Mouse (Mus musculus) embryonic facial prominence, embryonic 13.5 days (tissue): ENCODE data around the gene Pigk. TPM values are rescaled to one million over a fixed set of nuclear protein-coding genes. Genes with fewer than 3 reads are reported as not detected.

Source experiments
- ATAC-seq: fragments of 200-750 bp; cut with Nextera tagmentation; 2 replicates; pipeline ENCODE4 v1.8.0; 2017; ENCODE audit warnings: low read depth; ENCODE audit not compliant: insufficient number of reproducible peaks, insufficient read depth, low FRiP score, low TSS enrichment
- H3K27ac ChIP-seq: fragments of 300-500 bp; sonication (generic); 2 replicates; pipeline ENCODE4 v1.5.1; 2015; ENCODE audit warnings: moderate library complexity, mild to moderate bottlenecking, inconsistent platforms
- H3K27me3 ChIP-seq: fragments of 300-500 bp; sonication (generic); 2 replicates; pipeline ENCODE4 v1.6.1; 2015; ENCODE audit warnings: mild to moderate bottlenecking, inconsistent platforms
- H3K36me3 ChIP-seq: fragments of 300-500 bp; sonication (generic); 2 replicates; pipeline ENCODE4 v1.6.1; 2015; ENCODE audit warnings: mild to moderate bottlenecking, inconsistent platforms
- H3K4me1 ChIP-seq: fragments of 300-500 bp; sonication (generic); 2 replicates; pipeline ENCODE4 v1.6.1; 2015; ENCODE audit warnings: inconsistent platforms
- H3K4me2 ChIP-seq: fragments of 300-500 bp; sonication (generic); 2 replicates; pipeline ENCODE4 v1.6.1; 2015; ENCODE audit warnings: moderate library complexity, mild to moderate bottlenecking, inconsistent platforms
- H3K4me3 ChIP-seq: fragments of 300-500 bp; sonication (generic); 2 replicates; pipeline ENCODE4 v1.5.1; 2015; ENCODE audit warnings: mild to moderate bottlenecking, inconsistent platforms
- H3K9ac ChIP-seq: fragments of 300-500 bp; sonication (generic); 2 replicates; pipeline ENCODE4 v1.6.1; 2015; ENCODE audit warnings: mild to moderate bottlenecking, inconsistent platforms
- H3K9me3 ChIP-seq: fragments of 300-500 bp; sonication (generic); 2 replicates; pipeline ENCODE4 v1.6.1; 2016; ENCODE audit warnings: inconsistent platforms
- WGBS: fragments of 180-500 bp; shearing (Covaris S2); methylation state at CpG from one replicate; pipeline ENCODE4 v1.1.7; 2015; ENCODE audit warnings: mixed read lengths; 5-methylcytosine and 5-hydroxymethylcytosine counted together
- polyA plus RNA-seq: library from polyadenylated mRNA; unstranded; fragments of >200 nt; fragmentation: Nextera tagmentation; extraction: Ambion mirVana; gene quantifications from 2 replicates; pipeline ENCODE4 v1.2.1, GENCODE M21; 2015

The Pigk gene
- polyA plus RNA-seq, result 52.4 and 58.3 TPM in 2 replicates

DNA sequence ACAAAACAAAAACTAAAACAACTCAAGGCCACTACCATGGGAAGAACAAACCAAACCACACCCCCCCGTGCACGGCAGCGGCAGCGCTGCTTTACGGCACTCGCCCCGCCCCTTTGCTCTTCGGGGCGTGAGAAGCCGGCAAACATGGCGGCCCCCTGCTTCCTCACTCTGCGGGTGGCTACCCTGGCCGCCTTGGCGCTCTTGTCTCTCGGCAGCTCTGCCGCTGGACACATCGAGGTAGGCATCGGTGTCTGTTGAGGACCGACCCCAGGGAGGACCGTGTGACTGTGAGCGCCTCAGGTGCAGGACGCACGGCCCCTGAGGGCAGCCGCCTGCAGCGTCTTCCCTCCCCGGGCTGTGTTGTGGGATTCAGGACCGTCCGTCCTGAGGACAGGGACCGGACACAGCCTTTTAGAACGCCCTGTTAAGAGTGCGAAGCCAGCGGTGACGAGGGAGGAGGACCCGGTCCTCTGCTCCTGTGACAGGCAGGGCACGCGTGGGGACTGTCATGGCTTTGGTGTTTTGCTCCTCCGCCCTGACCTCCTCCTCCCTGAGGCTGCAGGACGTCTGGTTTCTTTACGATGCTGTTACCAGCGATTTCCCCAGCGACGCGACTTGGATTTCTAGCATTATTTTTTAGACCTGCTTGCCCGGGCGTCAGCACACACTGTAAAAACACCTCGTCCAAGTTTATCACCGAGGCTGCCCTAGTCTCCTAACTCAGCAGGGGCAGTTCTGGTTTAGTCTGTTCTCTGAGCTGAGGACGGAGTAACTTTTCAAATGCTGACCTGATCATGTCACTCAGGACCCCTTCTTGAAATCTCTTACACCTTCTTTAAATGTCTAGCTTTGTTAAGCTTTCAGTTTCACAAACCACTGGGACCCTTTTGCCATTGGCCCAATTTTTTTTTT lies at the start of gene Pigk:
Pigk (plus strand) TSS at position 110 of the 912 bp plus-strand sequence.
- Histone ChIP-seq H3K4me3 (peak within 1 kb of the TSS; percentile 94), H3K27me3 (no peaks in the 10 kb centered on the region), H3K9ac (peak within 1 kb of the TSS; percentile 89), H3K4me1 (peaks cover 9% of the 10 kb centered on the region), H3K36me3 (peaks cover 8% of the 10 kb centered on the region; the same call in 1 of the 2 replicates), H3K9me3 (no peaks in the 10 kb centered on the region), H3K4me2 (peak within 1 kb of the TSS; percentile 83), H3K27ac (no peak within 1 kb of the TSS)
- peak; percentile 62; the same call in 1 of the 2 replicates for ATAC-seq
- WGBS, result under 1% methylated on average over 48 of the region's 48 CpGs

DNA sequence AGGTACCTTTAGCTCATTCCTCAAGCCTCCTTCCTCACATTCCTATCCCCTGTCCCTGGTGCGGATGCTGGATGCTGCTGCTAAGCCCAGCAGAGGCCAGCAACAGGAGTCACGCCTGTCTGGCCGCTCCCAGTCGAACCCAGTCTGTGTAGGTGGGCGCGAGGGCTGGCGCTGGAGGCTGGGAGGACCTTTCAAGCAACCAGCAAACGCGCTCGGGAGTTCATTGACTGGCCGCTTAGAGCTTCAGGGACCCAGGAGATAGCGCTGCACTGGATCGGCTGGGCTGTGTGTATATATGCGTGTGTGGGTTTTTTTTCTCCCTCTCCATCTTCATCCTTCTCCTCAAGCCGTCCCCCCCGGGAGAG lies 46.9 kb upstream of the Pigk start:
- no peak for ATAC-seq
- Histone ChIP-seq H3K4me2 (peak overlapping the region; percentile 91), H3K4me3 (peak overlapping the region; percentile 56), H3K9me3 (no peaks in the 10 kb centered on the region), H3K27me3 (peaks cover 44% of the 10 kb centered on the region), H3K4me1 (peaks cover 12% of the 10 kb centered on the region), H3K9ac (peak overlapping the region; percentile 73), H3K27ac (no peak overlapping the region), H3K36me3 (no peaks in the 10 kb centered on the region)
- under 1% methylated on average over 16 of the region's 16 CpGs for WGBS

DNA sequence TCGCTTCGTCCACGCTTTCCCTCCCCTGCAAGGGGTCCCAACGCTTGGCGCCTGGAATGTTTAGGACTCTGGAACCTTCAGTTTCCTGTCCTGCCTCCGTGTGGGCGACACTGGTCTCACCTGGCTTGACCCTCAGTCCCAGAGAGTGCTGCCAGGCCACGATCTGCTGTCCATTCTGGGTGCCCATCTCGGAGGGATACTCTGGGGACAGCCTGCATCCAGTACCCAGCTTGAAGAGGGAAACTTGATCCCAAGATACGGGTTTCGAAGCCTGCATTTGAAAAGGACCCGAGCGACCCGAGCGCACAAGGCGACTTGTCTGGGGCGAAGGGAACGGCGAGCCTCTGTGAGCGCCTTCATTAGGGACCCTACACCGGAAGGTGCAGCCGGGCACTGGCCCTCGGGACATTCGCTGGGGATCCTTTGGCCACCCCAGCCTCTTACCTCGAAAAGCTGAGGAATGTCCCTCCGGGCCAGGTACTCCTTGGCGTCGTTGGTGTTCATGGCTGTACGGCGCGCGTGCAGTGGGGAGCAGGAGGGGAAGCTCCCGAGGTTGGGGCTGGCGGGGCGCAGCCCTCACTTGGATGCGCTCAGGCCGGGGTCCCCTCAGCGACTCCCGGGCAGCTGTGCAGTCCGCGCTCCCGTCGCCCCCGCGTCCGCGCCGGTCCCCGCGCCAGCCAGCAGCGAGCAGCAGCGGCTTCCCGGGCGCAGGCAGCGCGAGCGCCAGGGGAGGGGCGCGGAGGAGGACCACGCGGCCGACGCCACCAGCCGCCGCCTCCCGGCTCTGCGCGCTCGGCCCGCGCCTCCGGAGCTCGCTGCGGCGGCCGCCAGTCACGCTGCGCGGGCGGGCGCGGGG lies 46.3 kb upstream of the Pigk start:
- Histone ChIP-seq H3K4me3 (peak overlapping the region; percentile 56), H3K4me2 (peak overlapping the region; percentile 91), H3K36me3 (no peaks in the 10 kb centered on the region), H3K27ac (no peak overlapping the region), H3K9ac (peak overlapping the region; percentile 73), H3K4me1 (peaks cover 12% of the 10 kb centered on the region), H3K9me3 (no peaks in the 10 kb centered on the region), H3K27me3 (peaks cover 47% of the 10 kb centered on the region)
- ATAC-seq, result peak; percentile 71
- WGBS, result 0% methylated on average over 81 of the region's 82 CpGs

DNA sequence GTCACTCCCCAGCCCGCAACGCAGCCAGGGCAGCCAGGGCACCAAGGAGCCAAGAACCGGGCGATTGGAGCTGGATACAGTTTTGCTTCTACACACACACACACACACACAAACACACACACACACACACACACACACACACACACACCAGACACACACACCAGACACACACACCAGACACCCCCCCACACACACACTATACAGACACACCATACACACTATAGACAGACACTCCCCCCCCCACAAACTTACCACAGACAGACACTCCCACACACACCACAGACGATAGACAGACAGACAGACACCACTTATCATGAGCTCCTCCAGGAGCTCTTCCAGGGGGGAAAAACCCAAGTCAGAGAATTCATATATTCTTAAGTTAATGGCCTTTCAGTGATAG lies 45.7 kb upstream of the Pigk start, which contains the start of gene Ak5:
Ak5 (minus strand) TSS at position 122 of the 400 bp plus-strand sequence.
- no peaks in the 10 kb centered on the region for H3K36me3 ChIP-seq
- no peaks in the 10 kb centered on the region for H3K9me3 ChIP-seq
- 8% methylated on average over 3 of the region's 5 CpGs for WGBS
- H3K27me3 ChIP-seq, result peaks cover 47% of the 10 kb centered on the region
- H3K27ac ChIP-seq, result no peak within 1 kb of the TSS
- H3K4me1 ChIP-seq, result peaks cover 12% of the 10 kb centered on the region
- peak within 1 kb of the TSS; percentile 73 for H3K9ac ChIP-seq
- H3K4me2 ChIP-seq, result peak within 1 kb of the TSS; percentile 91
- peak within 1 kb of the TSS; percentile 56 for H3K4me3 ChIP-seq
- 0 out of 2 replicates have a peak, but pooled peaks have one; percentile 37 for ATAC-seq

DNA sequence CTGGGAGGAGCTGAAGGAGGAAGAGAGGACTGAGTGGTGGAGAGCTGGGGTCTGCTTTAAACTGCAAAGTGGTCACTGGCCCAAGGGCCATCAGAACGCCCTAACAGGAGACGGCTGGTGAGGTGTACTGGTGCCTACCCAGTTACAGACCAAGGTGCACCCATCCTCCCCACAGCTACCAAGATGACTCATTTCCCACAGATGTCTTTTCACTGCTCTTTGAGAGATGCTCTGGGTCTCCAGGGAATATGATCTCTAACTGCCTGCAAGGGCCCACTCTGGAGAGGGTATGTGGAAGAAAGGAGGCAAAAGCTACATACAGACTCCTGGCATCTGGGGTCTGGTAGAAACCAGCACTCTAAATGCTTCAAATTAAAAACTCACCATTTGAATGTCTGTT lies 45.1 kb upstream of the Pigk start:
- no peak overlapping the region for H3K4me2 ChIP-seq
- no peak for ATAC-seq
- H3K4me3 ChIP-seq, result no peak overlapping the region
- H3K4me1 ChIP-seq, result peaks cover 12% of the 10 kb centered on the region
- 71% methylated on average over 2 of the region's 2 CpGs for WGBS
- no peak overlapping the region for H3K27ac ChIP-seq
- peaks cover 47% of the 10 kb centered on the region for H3K27me3 ChIP-seq
- no peaks in the 10 kb centered on the region for H3K9me3 ChIP-seq
- H3K36me3 ChIP-seq, result no peaks in the 10 kb centered on the region
- no peak overlapping the region for H3K9ac ChIP-seq

DNA sequence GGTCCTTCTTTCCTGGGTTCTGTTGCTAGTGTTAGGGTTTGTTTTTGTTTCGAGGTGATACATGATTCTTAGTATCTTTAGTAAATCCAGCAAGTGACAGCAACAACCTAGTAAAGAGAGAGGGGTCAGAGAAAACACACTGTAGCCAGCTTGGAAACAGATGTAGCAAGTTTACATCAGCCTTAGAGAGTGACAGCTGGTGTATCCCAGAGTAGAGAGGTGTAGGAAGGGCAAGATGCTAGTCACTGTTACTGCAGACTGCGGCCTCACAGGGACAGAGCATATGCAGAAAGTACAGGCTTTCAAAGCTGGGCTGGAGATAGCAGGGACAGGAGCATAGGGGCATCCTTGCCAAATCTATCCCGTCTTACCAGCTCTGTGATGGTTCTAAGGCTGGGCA lies 44.1 kb upstream of the Pigk start:
- 81% methylated on average over 3 of the region's 3 CpGs for WGBS
- no peak overlapping the region for H3K27ac ChIP-seq

DNA sequence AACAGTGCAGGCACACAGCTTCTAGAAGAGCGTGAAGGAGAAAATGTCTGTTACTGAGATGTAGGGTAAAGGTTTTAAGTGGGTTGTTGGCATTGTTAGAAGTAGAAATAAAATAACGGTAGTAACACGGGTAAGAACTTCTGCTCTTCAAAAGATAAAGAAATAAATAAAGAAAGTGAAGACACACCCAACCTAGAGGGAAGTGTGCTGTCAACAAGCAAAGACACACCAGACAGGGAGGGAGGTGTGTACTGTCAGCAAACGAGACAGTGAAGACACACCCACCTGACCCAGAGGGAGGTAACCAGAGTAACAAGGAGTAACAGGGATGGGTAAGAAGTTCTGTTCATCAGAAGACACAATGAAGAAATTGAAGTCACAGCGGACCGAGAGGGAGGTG lies 39.2 kb upstream of the Pigk start:
- Histone ChIP-seq H3K4me1 (no peaks in the 10 kb centered on the region), H3K27ac (no peak overlapping the region), H3K9me3 (no peaks in the 10 kb centered on the region), H3K4me2 (no peak overlapping the region), H3K36me3 (no peaks in the 10 kb centered on the region), H3K9ac (no peak overlapping the region), H3K4me3 (no peak overlapping the region), H3K27me3 (peaks cover 7% of the 10 kb centered on the region)
- 74% methylated on average over 6 of the region's 6 CpGs for WGBS
- ATAC-seq, result no peak

More for the DNA sequence above, 44.1 kb upstream of the Pigk start:
- no peak overlapping the region for H3K4me2 ChIP-seq
- H3K4me1 ChIP-seq, result peaks cover 12% of the 10 kb centered on the region
- H3K27me3 ChIP-seq, result peaks cover 47% of the 10 kb centered on the region
- H3K9ac ChIP-seq, result no peak overlapping the region
- no peak overlapping the region for H3K4me3 ChIP-seq
- no peaks in the 10 kb centered on the region for H3K9me3 ChIP-seq
- ATAC-seq, result no peak
- H3K36me3 ChIP-seq, result no peaks in the 10 kb centered on the region

DNA sequence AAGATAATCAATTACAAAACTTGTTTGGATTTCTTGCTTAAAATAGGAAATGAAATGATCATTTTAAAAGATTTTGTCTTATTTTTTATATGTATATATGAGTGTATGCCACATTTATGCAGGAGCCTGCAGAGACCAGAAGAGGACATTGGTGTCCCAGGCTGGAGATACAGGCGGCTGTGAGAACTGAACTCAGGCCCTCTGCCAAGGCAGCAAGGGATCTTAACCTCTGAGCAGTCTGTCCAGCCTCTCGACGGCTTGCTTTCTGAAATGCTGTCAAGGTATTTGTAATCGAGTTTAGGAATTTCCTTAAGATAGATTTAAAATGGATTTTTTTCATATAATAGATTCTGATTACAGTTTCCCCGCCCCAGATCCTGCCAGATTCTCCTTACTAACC lies 25.4 kb upstream of the Pigk start:
- no peak overlapping the region for H3K4me2 ChIP-seq
- no peak overlapping the region for H3K4me3 ChIP-seq
- H3K4me1 ChIP-seq, result no peaks in the 10 kb centered on the region
- 71% methylated on average over 5 of the region's 5 CpGs for WGBS
- no peak overlapping the region for H3K9ac ChIP-seq
- H3K27ac ChIP-seq, result no peak overlapping the region
- ATAC-seq, result no peak
- no peaks in the 10 kb centered on the region for H3K27me3 ChIP-seq
- no peaks in the 10 kb centered on the region for H3K9me3 ChIP-seq
- H3K36me3 ChIP-seq, result no peaks in the 10 kb centered on the region

DNA sequence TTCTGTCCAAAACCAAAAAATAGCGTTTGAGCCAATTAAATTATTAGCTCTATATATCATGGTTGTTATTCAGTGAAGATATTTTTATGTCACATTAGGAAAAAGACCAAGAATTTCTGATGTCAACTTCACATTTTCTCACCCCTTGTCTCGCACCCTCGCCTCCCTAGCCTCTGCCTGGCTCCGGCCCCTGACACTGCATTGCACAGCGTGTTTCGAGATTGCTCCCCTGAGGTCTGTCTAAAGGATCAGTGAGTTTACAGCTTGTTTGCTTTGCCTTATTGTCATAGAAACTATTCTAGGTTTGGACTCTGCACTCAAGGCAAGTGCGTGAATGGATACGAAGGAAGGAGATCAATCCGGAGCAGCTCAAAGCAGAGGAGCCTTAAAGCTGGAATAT lies 24.8 kb upstream of the Pigk start:
- Histone ChIP-seq H3K27ac (no peak overlapping the region), H3K4me3 (no peak overlapping the region), H3K4me1 (no peaks in the 10 kb centered on the region), H3K27me3 (no peaks in the 10 kb centered on the region), H3K9ac (no peak overlapping the region), H3K4me2 (no peak overlapping the region), H3K9me3 (no peaks in the 10 kb centered on the region), H3K36me3 (no peaks in the 10 kb centered on the region)
- 87% methylated on average over 9 of the region's 9 CpGs for WGBS
- no peak for ATAC-seq

DNA sequence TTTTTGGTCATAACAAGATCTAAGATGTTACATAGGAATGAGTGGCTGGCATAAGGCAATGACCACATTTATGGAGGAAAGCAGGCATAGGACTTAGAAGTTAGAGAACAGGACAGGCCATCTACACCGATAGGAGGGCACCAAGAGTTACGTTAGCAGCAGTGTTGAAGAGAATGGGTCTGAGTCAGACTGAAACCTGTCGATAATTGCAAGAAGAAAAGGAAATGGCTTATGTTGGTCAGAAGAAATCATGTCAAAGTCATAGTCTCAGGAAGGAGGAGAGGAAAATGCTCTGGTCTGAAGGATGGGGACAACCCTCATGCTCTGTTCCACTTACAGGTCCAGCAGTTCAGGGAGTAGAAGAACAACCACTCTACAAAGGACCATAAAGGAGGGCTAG lies 18.9 kb upstream of the Pigk start:
- no peaks in the 10 kb centered on the region for H3K9me3 ChIP-seq
- no peak overlapping the region for H3K4me2 ChIP-seq
- H3K27me3 ChIP-seq, result no peaks in the 10 kb centered on the region
- 92% methylated on average over 3 of the region's 3 CpGs for WGBS
- no peak for ATAC-seq
- H3K9ac ChIP-seq, result no peak overlapping the region
- no peaks in the 10 kb centered on the region for H3K36me3 ChIP-seq
- H3K4me3 ChIP-seq, result no peak overlapping the region
- no peak overlapping the region for H3K27ac ChIP-seq
- H3K4me1 ChIP-seq, result no peaks in the 10 kb centered on the region

DNA sequence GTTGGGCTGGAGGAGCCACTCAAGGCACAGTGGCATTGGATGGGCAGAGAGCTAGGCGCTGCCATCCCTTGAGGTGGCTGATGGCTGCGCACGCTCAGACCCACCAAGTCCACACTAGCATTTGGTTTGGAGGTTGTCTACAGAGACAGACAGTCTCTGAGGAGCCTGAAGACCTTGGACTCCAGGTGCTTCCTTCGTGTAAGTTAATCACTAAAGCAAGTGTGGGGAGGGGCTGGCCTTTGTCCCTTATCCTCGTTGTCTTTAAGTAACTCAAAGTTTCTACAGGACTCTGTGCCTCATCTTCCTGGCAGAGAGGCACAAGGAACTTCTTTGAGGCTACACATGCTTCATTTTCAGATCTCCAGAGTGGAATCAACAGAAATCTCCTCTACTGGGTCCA lies 15.9 kb upstream of the Pigk start:
- H3K4me2 ChIP-seq, result no peak overlapping the region
- no peak overlapping the region for H3K9ac ChIP-seq
- no peak for ATAC-seq
- H3K4me1 ChIP-seq, result no peaks in the 10 kb centered on the region
- no peak overlapping the region for H3K27ac ChIP-seq
- no peaks in the 10 kb centered on the region for H3K36me3 ChIP-seq
- 83% methylated on average over 5 of the region's 5 CpGs for WGBS
- no peaks in the 10 kb centered on the region for H3K27me3 ChIP-seq
- H3K4me3 ChIP-seq, result no peak overlapping the region
- H3K9me3 ChIP-seq, result no peaks in the 10 kb centered on the region
